Mouse (Mus musculus): ENCODE measurements around the gene Lenep. TPM values are rescaled to one million over a fixed set of nuclear protein-coding genes. Genes with fewer than 3 reads are reported as not detected.
A peak's percentile ranks its signal among the peaks of the same experiment; 100 is the strongest.

Gene Lenep
- total RNA-seq, 2 experiments from 2014 or later, result 0.64 TPM; not detected in 1

DNA sequence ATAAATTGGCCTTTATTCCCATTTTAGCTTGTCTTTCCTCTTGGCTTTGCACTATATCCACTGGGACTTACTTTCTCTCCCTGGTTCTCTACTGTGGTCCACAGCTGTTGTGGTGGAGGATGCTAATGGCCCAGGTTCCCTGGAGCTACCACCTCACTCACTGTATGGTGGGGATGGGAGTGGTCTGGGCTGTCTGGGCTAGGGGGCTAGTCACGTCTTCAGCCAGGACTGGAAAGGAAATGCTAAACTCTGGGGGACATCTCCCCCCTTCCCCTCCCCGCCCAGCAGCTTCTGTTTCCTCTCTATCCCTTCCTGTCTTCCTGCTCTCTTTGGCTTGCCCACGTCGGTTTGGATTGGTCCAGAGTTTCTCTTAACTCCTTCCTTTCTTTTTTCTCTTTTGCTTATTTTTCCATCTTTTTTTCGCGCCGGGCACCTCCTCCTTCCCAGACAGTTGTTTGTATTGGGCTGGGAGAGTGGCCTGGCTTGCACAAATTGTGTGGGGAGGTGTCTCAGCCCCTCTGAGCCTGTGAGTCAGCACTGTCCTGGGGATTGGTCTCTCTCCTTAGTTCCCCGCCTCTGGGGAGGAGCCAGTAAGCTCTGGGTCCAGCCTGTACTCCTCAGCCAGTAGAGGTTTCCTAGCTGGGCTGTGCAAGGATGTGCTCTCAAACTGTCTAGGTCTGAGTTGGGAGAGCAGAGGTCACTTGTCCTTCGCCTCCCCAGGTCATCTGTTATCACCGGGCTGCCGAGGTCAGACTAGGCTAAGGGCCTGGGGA lies 18.6 kb upstream of the Lenep start:
- peak; percentile 88 to 90 for DNase-seq
- intact Hi-C loops (cut with DNase I), result no loop called here

DNA sequence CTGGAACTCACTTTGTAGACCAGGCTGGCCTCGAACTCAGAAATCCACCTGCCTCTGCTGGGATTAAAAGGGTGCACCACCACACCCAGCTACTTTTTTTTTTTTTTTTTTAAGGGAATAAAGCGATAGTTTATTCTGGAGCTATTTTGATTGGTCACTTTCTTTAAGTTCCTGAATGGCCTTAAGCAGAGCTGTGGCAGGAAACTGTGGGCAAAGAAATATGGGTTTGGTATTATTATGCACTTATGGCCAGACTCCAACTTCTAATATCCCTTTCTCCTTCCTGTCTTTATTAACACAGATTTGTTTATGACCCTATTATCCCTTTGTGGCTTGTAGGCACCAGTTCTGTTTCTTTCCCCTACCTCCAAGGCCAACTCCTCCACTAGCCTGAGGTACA lies 17.8 kb upstream of the Lenep start:
- DNase-seq, result no peak
- intact Hi-C loops (cut with DNase I), result no loop called here

- no peak for DNase-seq
- intact Hi-C loops (cut with DNase I), result loop anchor here (2.0 kb wide), 1 partner anchor 25 kb away; the partner anchor contains the start of gene Zbtb7b
Observed at GRCm38 (mm10) chr3:89419981-89420380, 17.4 kb upstream of the Lenep start.

GRCm38 (mm10) chr3:89419571-89419970 lies 17.0 kb upstream of the Lenep start:
- intact Hi-C loops (cut with DNase I), result loop anchor here (2.0 kb wide), 1 partner anchor 25 kb away; the partner anchor contains the start of gene Zbtb7b
- peak; percentile 78 to 80 for DNase-seq

- peak; percentile 86 to 90 for DNase-seq
- intact Hi-C loops (cut with DNase I), result loop anchor here (2.0 kb wide), 1 partner anchor 24 kb away; the partner anchor contains the start of gene Zbtb7b
Observed at GRCm38 (mm10) chr3:89418861-89419250, 16.3 kb upstream of the Lenep start.

- peak; percentile 98 for DNase-seq
- intact Hi-C loops (cut with DNase I), result loop anchor here (2.0 kb wide), 1 partner anchor 24 kb away; the partner anchor contains the start of gene Zbtb7b
Observed at GRCm38 (mm10) chr3:89418170-89418860, 15.7 kb upstream of the Lenep start, which contains the start of the genes Cks1b and Shc1. Gene Cks1b (minus strand): TSS chr3:89418383. Gene Shc1 (plus strand): TSS chr3:89418443.

DNA sequence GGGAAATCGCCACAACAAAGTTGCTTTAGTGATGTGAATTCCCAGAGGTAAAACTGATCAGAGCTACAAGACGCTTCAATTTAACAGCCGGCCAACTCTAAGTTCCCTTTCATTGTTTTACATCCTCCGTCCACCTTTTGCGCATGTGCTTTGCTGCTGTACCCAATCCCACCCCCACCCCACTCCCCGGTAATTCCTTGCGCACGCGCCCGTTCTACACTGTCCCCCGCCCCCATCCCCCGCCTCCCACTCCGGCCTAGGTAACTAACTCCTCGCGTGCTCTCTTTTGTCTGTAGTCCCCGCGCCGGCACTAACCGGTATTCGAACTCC lies 15.2 kb upstream of the Lenep start:
- intact Hi-C loops (cut with DNase I), result loop anchor here (2.0 kb wide), 1 partner anchor 23 kb away; the partner anchor contains the start of gene Zbtb7b
- DNase-seq, result no peak

DNA sequence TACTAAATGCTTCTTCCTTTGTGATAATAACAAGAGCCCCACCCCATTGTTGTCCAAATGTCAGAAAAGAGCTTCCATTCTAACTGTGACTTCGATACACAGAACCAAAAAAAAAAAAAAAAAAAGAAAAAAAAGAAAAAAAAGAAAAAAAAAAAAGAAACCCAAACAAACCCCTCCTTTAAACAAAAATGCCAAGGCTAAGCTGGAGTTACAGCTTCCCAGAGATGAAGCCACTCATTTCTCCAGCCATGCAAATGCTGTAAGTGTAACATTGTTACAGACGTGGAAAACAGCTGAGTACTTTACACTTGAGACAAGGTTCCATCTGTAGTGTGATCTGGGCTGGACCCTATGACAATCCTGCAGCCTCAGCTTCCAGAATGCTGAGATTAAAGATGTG lies 14.5 kb upstream of the Lenep start:
- DNase-seq, result no peak
- intact Hi-C loops (cut with DNase I), result no loop called here

DNA sequence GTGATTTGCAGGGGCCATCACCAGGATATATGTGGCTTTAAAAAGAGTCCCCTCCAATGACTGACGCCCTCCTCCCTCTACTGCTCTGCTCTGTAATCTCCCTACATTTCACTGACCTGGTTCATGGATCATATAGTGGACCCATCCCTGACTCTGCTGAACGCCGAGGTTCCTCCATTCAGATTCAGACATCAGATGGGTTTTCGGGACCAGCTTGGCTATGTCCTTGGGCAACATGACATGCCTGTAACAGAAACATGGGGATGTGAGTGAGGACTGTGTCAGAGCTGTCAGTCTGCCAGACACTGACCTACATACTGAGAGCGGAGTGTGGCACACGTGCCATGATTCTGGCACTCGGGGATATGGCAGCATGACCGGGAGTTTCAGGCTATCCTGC lies 13.6 kb upstream of the Lenep start:
- DNase-seq, result no peak

GRCm38 (mm10) chr3:89411490-89412393 lies 9.1 kb upstream of the Lenep start, which contains the start of gene Flad1:
Gene Flad1 (minus strand): TSS chr3:89411870.
- DNase-seq, result peak; percentile 100
- intact Hi-C loops (cut with DNase I), result loop anchor here (1.0 to 2.0 kb wide), 2 partner anchors 17 to 33 kb away; partner anchors contain the start of gene Zbtb7b

More for the DNA sequence above, 13.6 kb upstream of the Lenep start:
- intact Hi-C loops (cut with DNase I), result no loop called here

- DNase-seq, result no peak
- intact Hi-C loops (cut with DNase I), result loop anchor here (1.0 to 2.0 kb wide), 2 partner anchors 16 to 33 kb away; partner anchors contain the start of gene Zbtb7b
Observed at GRCm38 (mm10) chr3:89410864-89411263, 8.3 kb upstream of the Lenep start.

- intact Hi-C loops (cut with DNase I), result loop anchor here (2.0 to 5.0 kb wide), 2 partner anchors 15 to 38 kb away; partner anchors contain the start of gene Zbtb7b
- no peak for DNase-seq
Observed at GRCm38 (mm10) chr3:89409701-89410100, 7.1 kb upstream of the Lenep start.

GRCm38 (mm10) chr3:89408448-89408847 lies 5.9 kb upstream of the Lenep start:
- no peak for DNase-seq
- intact Hi-C loops (cut with DNase I), result loop anchor here (5.0 kb wide), 1 partner anchor 39 kb away; no protein-coding TSS in a partner anchor

- no peak for DNase-seq
- intact Hi-C loops (cut with DNase I), result loop anchor here (5.0 kb wide), 1 partner anchor 40 kb away; no protein-coding TSS in a partner anchor
Observed at GRCm38 (mm10) chr3:89406887-89407286, 4.3 kb upstream of the Lenep start.

- intact Hi-C loops (cut with DNase I), result no loop called here
- no peak for DNase-seq
Observed at GRCm38 (mm10) chr3:89401329-89401728, 1.3 kb downstream of the Lenep start.

DNA sequence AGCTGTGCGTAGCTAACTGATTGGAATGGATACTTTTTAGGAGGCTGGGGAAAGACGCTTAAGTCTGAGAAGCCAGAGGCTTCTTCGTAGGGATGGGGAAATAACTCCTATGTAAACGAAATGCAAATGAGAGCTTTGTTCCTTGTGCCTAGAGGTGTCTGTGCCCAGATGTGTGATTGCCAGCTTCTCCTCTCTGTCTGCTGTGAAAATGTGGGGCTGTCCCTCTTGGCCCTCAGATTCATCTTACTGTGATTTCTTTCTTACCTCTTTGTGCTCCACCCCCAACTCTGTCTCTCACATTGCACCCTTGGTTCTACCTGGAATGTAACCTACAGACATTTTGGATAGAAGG lies 6.0 kb downstream of the Lenep start:
- no peak for DNase-seq
- intact Hi-C loops (cut with DNase I), result loop anchor here (1.0 kb wide), 1 partner anchor 89 kb away; no protein-coding TSS in a partner anchor

DNA sequence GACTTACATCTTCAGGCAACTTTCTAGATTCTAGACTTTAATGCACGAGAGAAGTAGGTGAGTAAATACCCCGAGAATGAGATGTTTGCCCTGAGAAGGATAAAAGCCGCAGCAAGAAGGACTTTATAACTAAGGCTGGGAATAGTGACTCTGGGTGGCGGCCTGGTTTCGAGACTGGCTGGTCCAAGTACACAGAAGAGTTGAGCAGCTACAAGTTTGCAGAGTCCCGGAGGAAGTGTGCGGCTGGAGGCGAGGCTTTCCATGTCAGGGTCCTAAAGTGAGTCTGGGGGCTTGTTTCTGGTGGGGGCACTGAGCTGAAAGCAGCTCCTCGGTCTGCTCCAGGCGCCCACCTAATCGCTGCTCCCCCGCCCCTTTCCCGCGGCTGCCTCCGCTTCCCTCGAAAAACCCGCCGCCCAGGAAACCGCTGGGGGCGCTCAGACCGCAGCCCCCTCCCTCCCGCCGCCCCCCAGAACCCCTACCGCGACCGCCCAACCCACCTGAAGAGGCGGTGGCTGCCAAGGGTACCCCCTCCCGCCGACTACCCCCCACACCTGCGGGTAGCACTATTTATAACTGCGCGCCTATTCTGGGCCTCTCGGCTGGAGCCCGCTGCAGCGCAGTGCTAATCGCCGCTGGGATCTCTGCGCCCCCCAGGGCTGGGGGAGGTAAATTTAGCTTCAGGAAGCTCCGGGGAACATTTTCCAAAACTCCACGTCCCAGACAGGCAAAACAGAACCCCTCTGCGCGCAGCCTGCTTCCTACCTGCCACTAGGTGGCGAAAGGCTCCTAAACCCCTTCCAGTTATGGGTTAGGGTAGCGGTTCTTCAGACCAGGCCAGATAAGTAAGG lies 6.6 kb downstream of the Lenep start:
- DNase-seq, result peak; percentile 82 to 83
- intact Hi-C loops (cut with DNase I), result loop anchor here (1.0 to 2.0 kb wide), 3 partner anchors 15 to 89 kb away; partner anchors contain the start of genes Cks1b, Flad1 and Shc1

DNA sequence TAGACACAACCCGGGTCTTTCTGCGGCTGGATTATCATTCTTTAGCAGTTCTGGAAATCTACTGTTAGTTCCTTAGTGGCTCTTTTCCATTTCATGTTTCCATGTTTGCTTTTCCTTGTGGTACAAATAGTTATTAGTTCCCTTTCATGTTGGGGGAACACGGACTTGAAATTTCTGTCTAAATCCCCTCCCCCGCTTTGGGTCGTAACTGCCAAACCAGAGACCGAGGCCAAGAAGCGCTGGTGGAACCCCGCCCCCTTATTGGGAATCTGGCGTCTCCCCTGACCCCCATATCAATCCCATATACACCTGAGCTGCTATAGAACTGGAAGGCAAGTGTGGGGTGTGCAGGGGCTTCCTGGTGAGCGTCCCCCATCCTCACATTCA lies 7.2 kb downstream of the Lenep start:
- intact Hi-C loops (cut with DNase I), result loop anchor here (2.0 kb wide), 2 partner anchors 15 to 23 kb away; partner anchors contain the start of genes Cks1b, Flad1 and Shc1
- peak in 1 of 2 experiments; percentile 40 for DNase-seq

DNA sequence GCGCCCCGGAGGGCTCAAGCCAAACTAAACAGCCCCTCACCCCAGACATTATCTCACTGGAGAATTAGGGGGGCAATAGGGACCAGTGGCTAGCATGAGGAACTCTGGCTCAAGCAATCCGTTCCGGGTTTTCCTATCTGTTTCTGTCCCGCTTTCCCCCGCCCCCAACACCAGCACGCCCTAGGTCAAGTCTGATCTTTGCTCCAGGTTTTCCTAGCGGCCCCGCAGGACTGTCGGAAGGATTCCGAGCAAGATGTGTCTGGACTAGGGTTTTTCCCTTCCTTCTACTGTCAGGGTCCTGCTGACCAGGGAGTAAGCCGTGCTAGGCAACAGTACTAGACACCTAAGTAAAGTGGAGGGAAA lies 7.7 kb downstream of the Lenep start:
- intact Hi-C loops (cut with DNase I), result loop anchor here (2.0 kb wide), 2 partner anchors 16 to 24 kb away; partner anchors contain the start of genes Cks1b, Flad1 and Shc1
- peak; percentile 90 to 91 for DNase-seq

Data from heart, postnatal 10 days (tissue).